8 mouse cellular contexts compared by ENCODE assay signal in the genomic region with DNA sequence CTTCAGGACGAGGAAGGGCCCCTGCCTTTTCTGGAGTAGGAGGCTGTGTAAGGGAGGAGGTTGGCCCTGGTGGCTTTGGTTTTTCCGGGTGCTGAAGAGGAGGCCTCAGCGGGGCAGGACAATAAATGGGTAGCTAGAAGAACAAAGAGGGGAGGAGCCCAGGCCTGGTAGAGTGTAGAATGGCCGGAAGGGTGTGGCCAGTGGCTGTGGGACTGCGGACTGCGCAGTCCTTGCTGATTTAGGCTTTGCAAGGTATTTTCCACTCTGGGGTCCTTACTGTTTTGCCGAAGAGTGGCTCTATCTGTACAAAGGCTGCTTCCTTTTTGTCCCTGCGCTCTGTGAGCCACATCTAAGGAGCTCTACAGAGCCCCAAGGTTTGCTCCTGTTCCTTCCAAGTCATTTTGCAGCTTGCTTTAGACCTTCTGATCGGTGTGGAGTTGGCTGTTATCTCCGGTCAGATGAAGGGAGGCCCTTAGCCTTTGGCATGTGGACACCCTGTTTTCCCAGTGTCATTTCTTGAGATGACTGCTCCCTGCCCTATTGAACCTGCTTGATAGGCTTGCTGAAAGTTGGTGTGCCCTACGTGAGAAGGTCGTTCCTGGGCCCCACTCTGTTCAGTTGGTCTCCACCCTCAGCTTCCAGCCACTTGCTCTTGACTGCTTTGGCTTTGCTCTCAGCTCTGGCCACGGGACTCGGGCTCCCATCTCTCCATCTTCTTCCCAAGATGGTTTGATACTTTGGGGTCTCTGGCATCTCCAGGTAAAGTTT. TPM values are rescaled to one million over a fixed set of nuclear protein-coding genes. Genes with fewer than 3 reads are reported as not detected.
DNase-seq lines count a peak whose midpoint lies in the region; ATAC-seq lines count a peak whose summit lies in the region.

No protein-coding gene starts in this region.

- peaks cover 63 to 84% of the 10 kb centered on the region in 2 experiments for H3K4me1 ChIP-seq in heart, embryonic 14.5 days (ENCODE audit: control insufficient read depth in 2 of 2, insufficient read depth in 2 of 2, low read length in 2 of 2)

- H3K4me2 ChIP-seq in heart, embryonic 14.5 days (ENCODE audit: low read length) = peak overlapping the region; percentile 11

- peak; percentile 70 for ATAC-seq in heart, embryonic 14.5 days (ENCODE audit: insufficient number of reproducible peaks, insufficient read depth, low FRiP score, low read depth)

- H3K9ac ChIP-seq in heart, embryonic 14.5 days (ENCODE audit: low read length) = 0 out of 2 replicates have a peak overlapping the region, but pooled peaks have one; percentile 22

- peak; percentile 42 for DNase-seq in thymus, postnatal 4 days
- DNase-seq in thymus, postnatal 14 days = no peak
- DNase-seq in kidney, postnatal 4 days = peak; percentile 29 to 55
- DNase-seq in monocyte, adult 2 months (ENCODE audit: low read depth in 1 of 2, low spot score in 2 of 2) = peak; percentile 31 to 36
- no peak for DNase-seq in left cerebral cortex, adult 9 months (ENCODE audit: low spot score in 2 of 2)
- no peak for DNase-seq in c-Kit-positive CD71-positive TER-119-positive erythroid progenitor cells, embryonic 14.5 days (ENCODE audit: low spot score)
- DNase-seq in cerebellum, adult 11-12 months = no peak

- H3K36me3 ChIP-seq in heart, embryonic 14.5 days (ENCODE audit: control insufficient read depth, insufficient read depth, low read length) = no peaks in the 10 kb centered on the region

- 43% methylated on average over 14 of the region's 14 CpGs for WGBS in heart, embryonic 14.5 days

- no peaks in the 10 kb centered on the region for H3K9me3 ChIP-seq in heart, embryonic 14.5 days (ENCODE audit: control insufficient read depth, low read length)

- H3K27me3 ChIP-seq in heart, embryonic 14.5 days (ENCODE audit: control insufficient read depth, insufficient read depth, low read length) = no peaks in the 10 kb centered on the region

- H3K4me3 ChIP-seq in heart, embryonic 14.5 days (ENCODE audit: control insufficient read depth in 1 of 2, insufficient read depth in 1 of 2, low read depth in 1 of 2, low read length in 2 of 2) = no peak overlapping the region

- H3K27ac ChIP-seq in heart, embryonic 14.5 days (replicated peaks in 1 of 2; ENCODE audit: control insufficient read depth in 1 of 2, insufficient read depth in 1 of 2, low read depth in 2 of 2, low read length in 2 of 2) = peak overlapping the region; percentile 76 to 85

RNA-seq across cellular contexts. Expression of gene Ppp2r5c, which starts 52.5 kb away (rescaled TPM):
- 131 and 138 TPM in 2 replicates for polyA plus RNA-seq in heart, embryonic 14.5 days (2014; fragmentation: Nextera tagmentation; extraction: Ambion mirVana)

Comparison
In these comparisons a context has a peak if more than half of its experiments do, and no peak if none do; other contexts are left out.
1. DNase-seq: peak in thymus, postnatal 4 days (single experiment), kidney, postnatal 4 days (2 of 2) and monocyte, adult 2 months (2 of 2); none in thymus, postnatal 14 days (single experiment), left cerebral cortex, adult 9 months (0 of 2), c-Kit-positive CD71-positive TER-119-positive erythroid progenitor cells, embryonic 14.5 days (single experiment) and cerebellum, adult 11-12 months (single experiment).